Mouse (Mus musculus): Measurements from ENCODE around the gene Zmiz1.

GRCm38 (mm10) chr14:25471035-25471434 is 12.1 kb downstream of the Zmiz1 start:
- TF ChIP-seq MYOG (IDR thresholded peaks at IDR 0.05; ENCODE audit: control insufficient read depth, extremely low read depth, insufficient read length) (no peak), CTCF (IDR thresholded peaks at IDR 0.05; ENCODE audit: control insufficient read depth, insufficient read depth, insufficient read length) (no peak), USF1 (IDR thresholded peaks at IDR 0.05; ENCODE audit: low read depth) (no peak), MYOD1 (IDR thresholded peaks at IDR 0.05; ENCODE audit: control insufficient read depth, insufficient read length, low read depth) (no peak), MAX (IDR thresholded peaks at IDR 0.05) (no peak)

Measured in C2C12 (cell line).